Mouse (Mus musculus): ENCODE data around the gene Mfsd12. TPM values are rescaled to one million over a fixed set of nuclear protein-coding genes. Genes with fewer than 3 reads are reported as not detected.

Mfsd12 gene
- total RNA-seq, 1 experiment from 2014 or later = 17.4 TPM

- ATAC-seq (replicated peaks; ENCODE audit: low read depth, poor library complexity, severe bottlenecking) = no peak; the same call in 1 of the 2 replicates
These were observed 29.3 kb upstream of the Mfsd12 start for GRCm38 (mm10) chr10:81327959-81328358.

GRCm38 (mm10) chr10:81328386-81328785 lies 28.9 kb upstream of the Mfsd12 start, which contains the start of gene Tbxa2r:
TSS of gene Tbxa2r (plus strand) at chr10:81328731.
- ATAC-seq (replicated peaks; ENCODE audit: low read depth, poor library complexity, severe bottlenecking) = peak; percentile 59

- ATAC-seq (replicated peaks; ENCODE audit: low read depth, poor library complexity, severe bottlenecking) = peak; percentile 31
These were observed 27.9 kb upstream of the Mfsd12 start for GRCm38 (mm10) chr10:81329194-81329975.

DNA sequence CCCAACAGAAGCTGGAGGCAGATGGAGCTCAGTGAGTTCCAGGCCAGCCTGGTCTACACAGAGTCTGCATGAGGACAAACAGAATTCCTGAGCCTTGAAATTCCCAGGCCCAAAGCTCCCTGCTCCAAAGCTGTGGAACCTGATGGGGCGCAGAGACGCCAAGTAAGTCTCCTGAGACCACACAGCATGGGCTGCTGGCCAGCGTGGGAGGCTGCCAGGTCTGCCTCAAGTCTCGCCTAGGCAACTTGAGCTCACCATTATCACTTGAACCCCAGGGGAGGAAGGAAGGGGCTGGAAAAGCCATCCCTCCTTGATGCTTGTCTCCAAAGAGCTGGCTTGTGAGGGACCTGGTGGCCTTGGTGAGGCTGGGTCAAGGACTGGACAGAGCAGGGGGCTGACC lies 27.3 kb upstream of the Mfsd12 start:
- no peak for ATAC-seq (replicated peaks; ENCODE audit: low read depth, poor library complexity, severe bottlenecking)

- ATAC-seq (replicated peaks; ENCODE audit: low read depth, poor library complexity, severe bottlenecking) = no peak
These were observed 25.0 kb upstream of the Mfsd12 start for GRCm38 (mm10) chr10:81332277-81332676.

DNA sequence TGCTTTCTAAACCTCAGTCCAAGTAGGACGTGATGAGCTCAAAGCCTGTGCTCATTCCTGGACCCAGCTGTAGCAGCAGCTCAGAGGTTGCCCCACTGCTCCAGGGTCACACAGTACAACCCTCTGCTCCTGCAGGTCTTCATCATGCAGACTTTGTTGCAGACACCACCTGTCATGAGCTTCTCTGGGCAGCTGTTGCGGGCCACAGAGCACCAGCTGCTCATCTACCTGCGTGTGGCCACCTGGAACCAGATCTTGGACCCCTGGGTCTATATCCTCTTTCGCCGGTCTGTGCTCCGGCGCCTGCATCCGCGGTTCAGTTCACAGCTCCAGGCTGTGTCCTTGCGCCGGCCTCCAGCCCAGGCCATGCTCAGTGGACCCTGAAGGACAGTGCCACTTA lies 23.0 kb upstream of the Mfsd12 start:
- no peak for ATAC-seq (replicated peaks; ENCODE audit: low read depth, poor library complexity, severe bottlenecking)

DNA sequence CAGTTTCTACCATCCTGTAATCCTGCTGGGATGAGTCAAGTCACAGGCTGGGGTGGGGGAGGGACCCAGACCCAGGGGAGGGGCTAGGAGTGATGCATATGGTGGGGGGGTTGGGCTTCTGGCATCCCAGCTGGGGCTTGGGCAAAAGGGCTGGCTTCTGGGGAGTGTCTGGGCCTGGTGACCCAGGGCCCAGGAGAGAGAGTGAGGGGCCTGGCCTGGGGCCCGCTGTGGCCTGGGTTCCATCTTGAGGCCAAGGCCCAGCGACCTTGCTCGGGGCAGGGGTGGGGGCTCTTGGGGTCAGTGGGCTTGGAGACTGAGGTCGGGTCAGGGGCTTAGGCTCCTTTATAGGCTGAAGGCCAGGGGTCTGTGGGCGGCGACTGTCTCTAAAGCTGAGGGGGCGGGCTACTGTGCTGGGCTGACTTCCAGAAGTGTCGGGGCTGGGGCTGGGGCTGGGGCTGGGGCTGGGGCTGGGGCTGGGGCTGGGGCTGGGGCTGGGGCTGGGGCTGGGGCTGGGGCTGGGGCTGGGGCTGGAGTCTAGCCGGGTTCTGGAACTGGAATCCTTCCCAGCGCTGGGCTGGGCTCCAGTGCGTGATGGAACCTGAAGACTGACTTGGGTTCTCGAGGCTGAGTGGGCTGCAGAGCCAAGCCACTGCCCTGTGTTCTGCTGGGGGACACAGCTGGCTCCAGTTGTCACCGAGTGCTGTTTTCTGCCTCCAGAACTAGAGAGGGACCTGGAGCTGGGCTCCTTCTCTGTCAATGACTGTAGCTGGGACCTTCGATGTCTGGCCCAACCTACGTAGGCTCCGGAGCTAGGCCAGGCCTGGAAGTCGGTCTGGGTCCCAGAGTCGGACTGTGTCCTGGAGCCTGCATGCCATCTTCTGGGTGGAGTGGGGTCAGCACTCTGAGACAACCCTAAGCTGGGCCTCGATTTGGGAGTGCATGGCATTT lies 21.6 kb upstream of the Mfsd12 start:
- no peak for ATAC-seq (replicated peaks; ENCODE audit: low read depth, poor library complexity, severe bottlenecking)

DNA sequence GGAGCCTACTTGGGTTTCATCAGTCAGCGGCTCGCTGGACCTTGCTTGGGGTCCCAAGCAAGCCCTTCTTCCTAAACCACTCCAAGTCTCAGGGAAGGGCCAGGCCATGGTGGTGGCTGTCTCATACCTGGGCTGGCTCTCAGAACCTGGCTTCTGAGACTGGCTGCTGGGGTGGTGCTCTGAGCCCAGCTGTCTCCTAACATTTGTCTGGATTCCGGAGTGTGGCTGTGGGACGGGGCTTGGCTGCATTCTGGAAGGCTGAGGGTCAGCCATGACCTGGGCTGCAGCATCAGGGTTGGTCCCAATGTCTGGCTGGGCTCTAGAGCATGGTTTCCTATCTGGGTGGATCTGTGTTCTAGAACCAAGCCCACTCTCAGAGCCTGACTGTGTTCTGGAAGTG lies 20.7 kb upstream of the Mfsd12 start:
- no peak for ATAC-seq (replicated peaks; ENCODE audit: low read depth, poor library complexity, severe bottlenecking)

GRCm38 (mm10) chr10:81340551-81341332 lies 16.5 kb upstream of the Mfsd12 start:
- no peak for ATAC-seq (replicated peaks; ENCODE audit: low read depth, poor library complexity, severe bottlenecking)

GRCm38 (mm10) chr10:81341333-81341949 lies 15.8 kb upstream of the Mfsd12 start:
- peak; percentile 53 for ATAC-seq (replicated peaks; ENCODE audit: low read depth, poor library complexity, severe bottlenecking)

DNA sequence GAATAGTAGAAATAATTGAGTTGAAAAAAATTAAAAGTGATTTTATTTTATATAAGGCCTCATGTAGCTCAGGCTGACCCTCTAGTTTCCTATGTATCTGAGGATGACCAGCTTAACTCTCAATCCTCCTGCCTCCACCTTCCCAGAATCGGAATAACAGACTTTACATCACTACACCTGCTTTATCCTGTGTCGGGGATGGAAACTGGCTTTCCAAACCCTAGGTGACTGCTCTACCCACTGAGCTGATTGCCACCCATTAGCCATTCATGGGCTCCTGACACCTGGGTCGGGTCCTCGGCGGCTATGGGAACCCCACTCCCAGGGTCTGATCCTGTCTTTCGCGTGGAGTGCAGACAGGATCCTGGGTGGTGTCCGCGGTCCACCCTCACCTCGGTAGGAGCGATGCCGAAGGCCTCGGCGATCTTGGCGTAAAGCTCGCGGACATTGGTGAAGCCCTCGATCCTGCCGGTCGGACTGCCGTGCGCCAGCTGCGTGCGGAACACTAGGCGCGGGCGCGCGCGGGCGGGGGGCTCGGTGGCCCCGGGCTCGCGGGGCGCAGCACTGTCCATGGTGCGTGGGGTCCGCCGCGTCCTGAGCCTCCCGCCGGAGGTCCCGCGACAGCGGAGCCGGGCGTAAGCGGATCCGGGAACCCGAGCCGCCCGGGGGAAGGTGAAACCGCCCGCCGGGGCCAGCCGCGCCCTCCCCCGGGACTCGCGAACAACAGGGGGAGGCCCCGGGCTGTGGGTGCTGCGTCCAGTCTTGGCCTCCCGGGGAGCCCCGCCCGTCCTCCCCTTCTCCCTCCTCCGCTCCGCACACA lies 14.4 kb upstream of the Mfsd12 start, which contains the start of gene Gipc3:
Gene Gipc3 (minus strand): TSS at position 581 of the 820 bp plus-strand sequence.
- no peak for ATAC-seq (replicated peaks; ENCODE audit: low read depth, poor library complexity, severe bottlenecking)

DNA sequence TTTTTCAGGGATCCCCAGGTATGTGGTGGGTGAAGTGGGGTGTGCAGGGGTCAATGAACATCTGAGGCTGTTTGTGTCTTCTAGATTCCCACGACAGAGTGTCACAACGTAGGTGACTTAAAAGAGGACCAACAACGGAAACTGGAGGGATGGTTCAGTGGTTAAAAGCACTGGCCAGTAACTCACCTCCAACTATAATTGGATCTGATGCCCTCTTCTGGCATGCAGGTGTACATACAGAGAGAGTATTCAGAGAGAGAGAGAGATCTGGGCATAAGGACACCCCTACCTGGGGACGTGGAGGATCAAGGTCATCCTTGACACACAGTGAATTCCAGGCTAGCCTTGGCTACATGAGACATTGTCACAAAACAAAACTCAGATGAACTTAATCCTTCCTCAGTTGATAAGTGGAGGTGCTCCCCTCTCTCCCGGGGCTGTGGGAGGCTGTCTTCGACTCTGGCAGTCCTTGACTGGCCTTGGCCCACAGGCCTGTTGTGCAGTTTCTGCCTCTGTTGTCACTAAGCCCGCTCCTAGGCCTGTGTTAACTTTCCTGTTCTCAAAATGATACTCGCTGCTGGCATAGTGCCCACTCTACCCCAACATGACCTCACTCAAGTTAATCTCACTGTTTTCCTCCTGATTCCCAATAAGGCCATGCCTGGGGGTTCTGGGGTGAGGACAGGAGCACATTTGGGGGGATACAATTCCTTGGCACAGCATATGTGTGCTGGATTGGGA lies 12.7 kb upstream of the Mfsd12 start:
- ATAC-seq (replicated peaks; ENCODE audit: low read depth, poor library complexity, severe bottlenecking) = no peak

- no peak for ATAC-seq (replicated peaks; ENCODE audit: low read depth, poor library complexity, severe bottlenecking)
These were observed 12.1 kb upstream of the Mfsd12 start for GRCm38 (mm10) chr10:81345162-81345534.

DNA sequence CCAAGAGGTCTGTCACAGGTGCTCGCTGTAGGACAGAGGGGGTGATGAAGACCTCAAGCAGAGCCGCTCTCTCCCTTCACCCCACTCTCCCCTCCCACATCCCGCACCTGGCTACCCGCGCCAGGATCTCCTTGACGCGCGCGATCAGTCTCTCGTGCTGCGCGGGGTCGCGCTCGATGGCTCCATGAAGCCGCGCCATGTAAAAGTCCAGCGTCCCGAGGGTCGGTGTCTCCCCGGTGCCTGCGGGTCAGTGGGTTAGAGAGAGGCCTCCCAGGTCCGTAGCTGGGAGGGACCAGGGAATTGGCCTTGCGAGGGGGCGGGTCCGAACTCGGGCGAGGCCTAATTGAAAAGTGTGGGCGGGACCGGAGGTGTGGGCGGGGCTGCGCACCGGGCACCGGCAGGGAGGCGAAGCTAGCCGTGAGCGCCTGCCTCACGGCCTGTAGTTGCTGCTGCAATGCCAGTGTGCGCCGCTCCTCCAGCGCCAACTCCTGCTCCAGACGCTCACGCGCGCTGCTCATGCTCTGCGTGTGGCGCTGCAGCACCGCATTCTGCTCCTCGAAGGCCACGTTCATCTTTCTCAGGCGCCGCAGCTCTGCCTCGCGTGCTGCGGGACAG lies 10.7 kb upstream of the Mfsd12 start:
- peak; percentile 62 for ATAC-seq (replicated peaks; ENCODE audit: low read depth, poor library complexity, severe bottlenecking)

DNA sequence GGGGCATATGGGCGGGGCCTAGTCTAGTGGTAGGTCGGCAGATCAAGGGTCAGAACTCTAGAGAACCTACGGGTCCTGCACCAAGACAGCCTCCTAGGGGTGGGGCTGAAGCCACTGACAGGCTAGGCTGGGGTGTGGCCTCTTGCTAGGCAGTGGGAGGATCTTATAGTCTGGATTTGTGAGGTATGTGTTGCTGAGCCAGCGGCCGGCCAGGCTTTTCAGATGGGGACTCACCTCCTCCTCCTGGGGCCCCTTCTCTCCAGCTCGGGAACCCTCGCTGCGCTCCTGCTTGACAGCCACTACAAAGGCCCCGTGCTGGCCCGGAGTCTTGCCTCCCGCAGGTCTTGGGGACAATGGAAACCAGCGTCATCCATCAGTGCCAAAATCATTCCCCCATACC lies 8.1 kb upstream of the Mfsd12 start:
- peak; percentile 26 for ATAC-seq (replicated peaks; ENCODE audit: low read depth, poor library complexity, severe bottlenecking)

GRCm38 (mm10) chr10:81349961-81350350 lies 7.3 kb upstream of the Mfsd12 start:
- ATAC-seq (replicated peaks; ENCODE audit: low read depth, poor library complexity, severe bottlenecking) = no peak

GRCm38 (mm10) chr10:81350351-81351063 lies 6.8 kb upstream of the Mfsd12 start, which contains the start of gene Hmg20b:
TSS of gene Hmg20b (minus strand) at chr10:81350480.
- peak; percentile 86 for ATAC-seq (replicated peaks; ENCODE audit: low read depth, poor library complexity, severe bottlenecking)
